Mouse (Mus musculus) cerebellum, adult 18-20 months (tissue): ENCODE data around the gene Pramef17.
"Not testable (repeated sequence)": the region's sequence is repeated elsewhere in the genome, so short reads cannot be mapped to it uniquely, and the experiment has no call there.

Source experiments
- DNase-seq, 2 experiments: peaks; one replicate each; pipeline ENCODE4 v3.0.0; 2021

Gene Pramef17

DNA sequence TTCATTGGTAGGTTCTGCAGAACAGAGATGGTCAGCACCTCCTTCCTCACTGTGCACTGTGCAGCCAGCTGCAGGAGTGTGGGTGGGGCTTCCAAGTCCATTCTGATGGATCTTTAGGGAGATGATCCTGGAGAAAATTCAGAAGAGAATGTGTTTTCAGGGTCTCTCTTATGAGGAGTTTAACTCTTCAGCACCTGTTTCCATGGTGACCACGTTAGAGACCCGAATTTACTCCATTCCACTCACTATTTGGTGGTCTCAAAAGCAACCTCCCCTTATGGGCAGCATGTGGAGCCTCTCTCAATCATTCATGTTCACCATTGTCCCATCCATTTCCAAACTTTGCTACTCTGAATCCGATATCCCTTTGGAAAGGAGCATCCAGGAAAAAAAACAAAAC is at the start of gene Pramef17:
Gene Pramef17, minus strand, starts transcription at position 101 of the 400 bp plus-strand sequence.
- not testable (repeated sequence) for DNase-seq

DNA sequence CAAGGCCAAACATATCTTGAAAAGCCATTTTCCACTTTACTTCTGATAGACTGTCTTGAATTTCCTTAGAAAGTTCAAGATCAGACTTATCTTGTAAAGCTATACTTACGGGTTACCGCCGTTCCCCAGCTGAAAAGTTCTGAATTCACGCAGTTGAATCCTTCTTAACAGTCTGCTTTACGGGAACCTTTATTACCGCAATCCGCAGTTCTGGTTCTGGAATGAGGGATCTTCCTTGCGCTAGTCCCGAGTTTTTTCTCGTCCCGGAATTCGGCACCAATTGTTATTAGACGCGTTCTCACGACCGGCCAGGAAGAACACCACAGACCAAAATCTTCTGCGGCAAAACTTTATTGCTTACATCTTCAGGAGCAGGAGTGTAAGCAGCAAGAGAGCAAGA is 6.0 kb downstream of the Pramef17 start:
- peak; percentile 48 to 57 for DNase-seq

DNA sequence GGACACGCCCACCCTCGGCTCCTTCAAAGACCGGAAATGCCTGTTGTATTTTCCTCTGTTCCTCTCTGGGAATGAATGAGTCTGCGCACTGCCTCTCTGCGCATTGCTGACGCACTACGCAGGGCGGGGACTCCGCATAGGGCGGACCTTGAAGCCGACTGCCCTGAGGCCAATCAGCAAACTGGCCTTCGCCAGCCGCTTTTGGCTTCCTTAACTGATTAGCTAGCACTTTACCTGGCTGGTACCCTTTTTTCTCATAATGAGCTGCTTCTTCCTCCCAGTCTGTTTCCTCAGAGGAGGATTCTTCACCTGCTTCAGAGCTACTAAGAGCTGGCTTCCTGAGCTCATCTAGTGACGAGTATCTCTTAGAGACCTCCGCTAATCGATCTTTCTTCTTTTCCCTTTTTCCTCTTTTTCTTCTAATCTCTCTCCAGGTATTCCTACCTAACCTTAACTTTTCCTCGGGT is 6.7 kb downstream of the Pramef17 start:
- DNase-seq = peak; percentile 5 to 30

DNA sequence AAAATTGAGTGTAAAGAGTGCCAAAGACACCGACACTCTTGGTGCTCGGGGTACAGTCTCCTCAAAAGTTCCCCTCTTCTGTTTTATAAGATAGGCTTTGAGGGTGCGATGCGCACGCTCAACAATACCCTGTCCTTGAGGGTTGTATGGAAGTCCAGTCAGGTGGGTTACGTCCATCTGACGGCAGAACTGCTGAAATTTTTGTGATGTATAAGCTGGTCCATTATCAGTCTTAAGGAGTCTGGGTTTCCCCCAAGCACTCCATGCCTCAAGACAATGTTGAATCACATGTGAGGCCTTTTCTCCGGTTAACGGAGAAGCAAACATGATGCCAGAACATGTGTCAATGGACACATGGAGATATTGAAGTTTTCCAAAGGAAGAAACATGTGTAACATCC is 8.4 kb downstream of the Pramef17 start:
- peak; percentile 6 to 23 for DNase-seq

DNA sequence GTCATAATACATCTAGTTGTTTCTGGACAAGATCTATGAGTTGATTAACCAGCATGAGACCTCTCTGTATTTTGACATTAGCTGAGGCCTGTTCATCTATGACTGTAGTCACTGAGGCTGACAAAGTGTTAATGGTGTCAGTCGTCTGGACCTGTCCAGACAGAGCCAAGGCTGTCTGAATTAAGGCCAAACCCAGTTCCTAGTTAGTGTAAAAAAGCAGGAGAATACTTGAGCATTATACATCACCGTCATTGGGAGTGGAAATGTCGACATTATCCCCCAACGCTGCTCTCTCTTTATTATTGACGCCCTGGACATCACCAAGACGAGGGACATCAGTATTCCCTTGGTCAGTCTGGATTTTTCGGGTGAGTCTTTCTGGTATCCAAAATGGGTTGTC is 9.0 kb downstream of the Pramef17 start:
- peak; percentile 2 to 18 for DNase-seq

DNA sequence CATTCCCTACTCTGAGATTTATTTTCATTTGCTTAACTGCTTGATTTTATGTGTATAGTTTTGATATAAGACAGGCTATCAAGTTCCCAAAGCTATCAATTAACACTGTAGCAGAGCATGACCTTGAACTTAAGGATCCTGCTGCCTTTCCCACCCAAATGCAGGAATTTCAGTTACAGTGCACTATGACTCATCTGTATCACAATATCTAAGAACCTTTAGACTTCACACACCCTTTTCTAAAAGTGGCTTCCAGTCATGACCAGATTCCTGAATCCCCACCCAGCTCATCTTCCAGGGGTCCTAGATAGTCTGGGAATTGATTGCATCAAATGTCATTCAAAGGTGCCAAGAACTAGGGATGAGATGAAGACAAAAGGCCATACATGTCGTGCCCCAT is 10.7 kb downstream of the Pramef17 start:
- not testable (repeated sequence) for DNase-seq

DNA sequence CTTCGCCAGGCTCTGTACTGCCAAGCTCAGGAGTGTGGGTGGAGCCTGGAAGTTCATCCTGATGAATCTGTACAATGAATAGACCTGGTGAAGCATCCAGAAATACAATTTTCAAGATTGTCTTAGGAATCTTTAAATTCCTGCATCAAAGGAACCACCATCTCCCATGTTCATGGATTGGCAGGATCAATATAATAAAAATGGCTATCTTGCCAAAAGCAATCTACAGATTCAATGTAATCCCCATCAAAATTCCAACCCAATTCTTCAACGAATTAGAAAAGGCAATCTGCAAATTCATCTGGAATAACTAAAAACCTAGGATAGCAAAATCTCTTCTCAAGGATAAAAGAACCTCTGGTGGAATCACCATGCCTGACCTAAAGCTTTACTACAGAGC is 27.3 kb downstream of the Pramef17 start, which contains the start of gene Gm13101:
Gene Gm13101, minus strand, starts transcription at position 101 of the 400 bp plus-strand sequence.
- not testable (repeated sequence) for DNase-seq

DNA sequence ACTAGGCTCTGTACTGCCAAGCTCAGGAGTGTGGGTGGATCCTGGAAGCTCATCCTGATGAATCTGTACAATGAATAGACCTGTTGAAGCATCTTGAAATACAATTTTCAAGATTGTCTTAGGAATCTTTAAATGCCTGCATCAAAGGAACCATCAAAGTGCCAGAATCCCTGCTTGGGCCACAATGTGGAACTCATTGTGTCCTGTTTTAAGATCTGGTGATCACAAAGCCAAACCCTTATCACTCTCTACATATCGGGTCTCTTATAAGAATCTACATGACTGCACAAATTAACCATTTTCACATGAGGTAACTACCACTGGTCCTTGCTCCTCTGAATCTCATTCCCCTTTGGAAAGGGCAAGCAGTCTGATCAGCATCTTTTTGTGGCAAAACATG is 43.3 kb downstream of the Pramef17 start, which contains the start of gene Pramef25:
Gene Pramef25, minus strand, starts transcription at position 101 of the 400 bp plus-strand sequence.
- DNase-seq = not testable (repeated sequence)
